Mouse (Mus musculus) forebrain, embryonic 14.5 days (tissue): ENCODE results near the gene Nup133. TPM values are rescaled to one million over a fixed set of nuclear protein-coding genes. Genes with fewer than 3 reads are reported as not detected.

Experiments
- ATAC-seq: fragments of 200-750 bp; cut with Nextera tagmentation; 2 replicates; pipeline ENCODE4 v1.8.0; 2017; ENCODE audit warnings: mild to moderate bottlenecking, moderate library complexity
- DNase-seq: peaks from one replicate; pipeline ENCODE4 v3.0.0-alpha.2; 2015; ENCODE audit warnings: low spot score
- H3K27ac ChIP-seq: fragments of 300-500 bp; sonication (generic); 2 replicates; pipeline ENCODE4 v1.5.1; 2014; ENCODE audit warnings: low read depth, mild to moderate bottlenecking, control low read depth, low read length, moderate library complexity
- H3K27me3 ChIP-seq: fragments of 300-500 bp; sonication (generic); replicated peaks from 2 replicates; pipeline ENCODE4 v1.6.1; 2014; ENCODE audit warnings: low read length, control low read depth, mixed read lengths; ENCODE audit not compliant: control insufficient read depth, insufficient read depth
- H3K36me3 ChIP-seq: fragments of 300-500 bp; sonication (generic); 2 replicates; pipeline ENCODE4 v1.6.1; 2014; ENCODE audit warnings: low read length, control low read depth; ENCODE audit not compliant: control insufficient read depth, insufficient read depth
- H3K4me1 ChIP-seq: fragments of 300-500 bp; sonication (generic); 2 replicates; pipeline ENCODE4 v1.6.1; 2014; ENCODE audit warnings: antibody characterized with exemption, low read length, control low read depth; ENCODE audit not compliant: control insufficient read depth, insufficient read depth
- H3K4me2 ChIP-seq: fragments of 300-500 bp; sonication (generic); 2 replicates; pipeline ENCODE4 v1.6.1; 2014; ENCODE audit warnings: mild to moderate bottlenecking, control low read depth, low read length
- H3K4me3 ChIP-seq: fragments of 300-500 bp; sonication (generic); 2 replicates; pipeline ENCODE4 v1.5.1; 2014; ENCODE audit warnings: low read depth, low read length, control low read depth
- H3K9ac ChIP-seq: fragments of 300-500 bp; sonication (generic); 2 replicates; pipeline ENCODE4 v1.6.1; 2014; ENCODE audit warnings: mild to moderate bottlenecking, low read length, control low read depth, moderate library complexity
- H3K9me3 ChIP-seq: fragments of 300-500 bp; sonication (generic); replicated peaks from 2 replicates; pipeline ENCODE4 v1.6.1; 2016; ENCODE audit warnings: low read length, control low read depth, mixed read lengths; ENCODE audit not compliant: control insufficient read depth
- WGBS: fragments of 180-500 bp; shearing (Covaris S2); extraction: QIAGEN DNeasy Blood & Tissue Kit; methylation state at CpG from one replicate; pipeline ENCODE4 v1.1.7; 2014; 5-methylcytosine and 5-hydroxymethylcytosine counted together
- polyA plus RNA-seq: library from polyadenylated mRNA; unstranded; fragments of >200 nt; fragmentation: Nextera tagmentation; extraction: Ambion mirVana; gene quantifications from 2 replicates; pipeline ENCODE4 v1.2.1, GENCODE M21; 2014

The Nup133 gene
- polyA plus RNA-seq, 1 experiment from 2014 or later, result 34.3 TPM

DNA sequence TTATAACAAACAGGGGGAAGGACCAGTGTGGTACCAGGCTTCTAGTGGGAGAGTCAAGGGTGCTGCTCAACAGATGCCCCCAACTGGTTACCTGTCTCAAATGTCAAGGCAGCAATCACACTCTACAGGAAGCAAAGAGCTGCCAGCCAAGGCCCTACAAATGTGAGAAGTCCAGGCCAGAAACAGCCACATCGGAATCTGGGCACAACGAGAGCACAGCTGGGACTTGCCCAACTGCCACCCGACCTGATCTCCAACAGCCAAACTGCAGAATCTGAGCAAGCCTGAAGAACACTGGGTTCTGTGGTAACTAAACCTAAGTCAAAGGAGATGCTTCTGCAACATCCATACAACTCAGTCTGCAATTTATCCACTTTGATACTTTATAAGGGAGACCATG lies 23.4 kb downstream of the Nup133 start:
- DNase-seq (no peak), ATAC-seq (no peak)
- H3K27ac ChIP-seq, result no peak overlapping the region
- H3K36me3 ChIP-seq, result peaks cover 74% of the 10 kb centered on the region
- H3K4me2 ChIP-seq, result no peak overlapping the region
- no peak overlapping the region for H3K4me3 ChIP-seq
- H3K9me3 ChIP-seq, result no peaks in the 10 kb centered on the region
- no peaks in the 10 kb centered on the region for H3K4me1 ChIP-seq
- H3K27me3 ChIP-seq, result no peaks in the 10 kb centered on the region
- WGBS, result 93% methylated on average over 3 of the region's 3 CpGs
- H3K9ac ChIP-seq, result no peak overlapping the region

DNA sequence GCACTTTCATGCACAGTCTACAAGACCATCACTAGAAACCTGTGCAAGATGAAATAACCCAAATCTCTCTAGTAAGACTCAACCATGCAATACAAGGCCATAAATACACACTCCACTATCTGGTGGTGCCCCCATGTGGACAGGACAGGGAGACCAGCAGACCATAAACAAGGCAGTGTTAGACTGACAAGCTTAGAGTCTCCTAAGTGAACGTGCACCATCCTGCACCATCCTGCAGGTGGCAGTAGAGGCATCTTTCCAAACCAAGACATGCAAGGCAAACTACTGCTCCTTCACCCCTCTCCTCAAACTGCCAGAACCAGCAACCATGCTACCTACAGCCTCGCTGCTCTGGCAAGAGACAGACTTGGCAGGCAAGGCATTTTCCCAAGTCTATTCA lies 24.3 kb downstream of the Nup133 start:
- no peak overlapping the region for H3K4me2 ChIP-seq
- H3K4me1 ChIP-seq, result no peaks in the 10 kb centered on the region
- H3K9ac ChIP-seq, result no peak overlapping the region
- ATAC-seq (peak; percentile 85), DNase-seq (peak; percentile 89)
- H3K27ac ChIP-seq, result no peak overlapping the region
- no peaks in the 10 kb centered on the region for H3K9me3 ChIP-seq
- H3K4me3 ChIP-seq, result no peak overlapping the region
- H3K27me3 ChIP-seq, result no peaks in the 10 kb centered on the region
- WGBS, result 23% methylated on average over 2 of the region's 2 CpGs
- H3K36me3 ChIP-seq, result peaks cover 74% of the 10 kb centered on the region

DNA sequence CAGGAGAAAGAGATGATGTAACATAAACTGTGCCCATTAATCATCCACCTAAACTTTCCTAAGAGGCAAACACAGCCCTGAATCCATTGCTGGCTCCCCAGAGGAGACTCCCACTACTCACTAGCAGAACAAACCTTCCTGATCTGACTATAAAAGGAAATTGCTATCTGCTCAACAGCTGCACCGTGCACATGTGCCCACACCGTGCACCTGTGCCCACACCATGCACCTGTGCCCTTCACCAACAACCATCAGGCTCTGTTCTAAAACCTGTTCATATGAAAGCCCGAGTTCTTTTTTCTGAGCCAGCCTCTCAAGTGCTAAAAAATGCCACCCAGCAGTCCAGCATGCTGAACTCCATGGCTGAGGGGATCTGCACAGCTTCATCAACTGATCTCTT lies 34.4 kb downstream of the Nup133 start:
- no peak for DNase-seq
- 97% methylated on average over 3 of the region's 3 CpGs for WGBS
- H3K4me3 ChIP-seq, result no peak overlapping the region

DNA sequence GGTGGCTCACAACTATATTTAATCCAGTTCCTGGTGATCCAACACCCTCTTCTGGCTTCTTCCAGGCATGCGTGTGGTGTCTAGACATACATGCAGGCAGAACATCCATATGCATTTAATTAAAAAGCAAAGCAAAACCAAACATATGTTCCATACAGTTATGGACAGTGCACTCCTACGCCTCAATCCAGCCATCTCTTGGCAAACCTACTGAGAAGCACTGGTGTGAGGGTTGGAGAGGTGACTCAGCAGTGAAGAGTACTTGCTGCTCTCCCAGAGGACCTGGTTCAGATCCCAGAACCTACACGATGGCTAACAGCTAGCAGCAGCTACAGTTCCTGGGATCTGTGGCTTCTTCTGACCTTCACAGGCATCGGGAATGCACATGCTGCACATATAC lies 36.8 kb downstream of the Nup133 start:
- no peak overlapping the region for H3K9ac ChIP-seq
- 95% methylated on average over 4 of the region's 4 CpGs for WGBS
- ATAC-seq, result no peak
- peaks cover 95% of the 10 kb centered on the region for H3K36me3 ChIP-seq
- no peak overlapping the region for H3K27ac ChIP-seq
- DNase-seq, result no peak
- no peak overlapping the region for H3K4me2 ChIP-seq
- no peak overlapping the region for H3K4me3 ChIP-seq
- H3K4me1 ChIP-seq, result no peaks in the 10 kb centered on the region
- no peaks in the 10 kb centered on the region for H3K9me3 ChIP-seq
- H3K27me3 ChIP-seq, result no peaks in the 10 kb centered on the region

More for the DNA sequence above, 34.4 kb downstream of the Nup133 start:
- H3K9ac ChIP-seq, result no peak overlapping the region
- no peaks in the 10 kb centered on the region for H3K27me3 ChIP-seq
- no peak overlapping the region for H3K27ac ChIP-seq
- H3K9me3 ChIP-seq, result no peaks in the 10 kb centered on the region
- no peak overlapping the region for H3K4me2 ChIP-seq
- no peak for ATAC-seq
- H3K4me1 ChIP-seq, result no peaks in the 10 kb centered on the region
- peaks cover 96% of the 10 kb centered on the region for H3K36me3 ChIP-seq

DNA sequence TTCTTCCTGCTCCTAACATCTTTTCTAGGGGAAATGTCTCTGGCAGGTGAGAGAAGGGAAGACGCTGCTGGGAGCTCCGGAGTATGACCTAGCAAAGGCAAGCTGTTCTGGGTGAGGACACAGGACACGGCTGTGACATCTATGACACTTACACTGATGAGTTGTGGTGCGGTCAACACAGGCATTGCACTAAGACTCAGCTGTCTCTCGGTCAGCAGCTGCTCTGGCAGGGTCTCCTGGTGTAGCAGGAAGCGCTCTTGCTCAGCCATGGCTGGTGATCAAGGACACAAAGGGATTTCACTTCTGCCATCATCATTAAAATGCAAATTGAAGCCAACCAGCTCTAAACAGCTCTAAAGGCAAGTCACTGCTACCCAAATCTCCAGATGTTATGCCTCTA lies 41.5 kb downstream of the Nup133 start:
- Histone ChIP-seq H3K4me3 (no peak overlapping the region), H3K4me2 (no peak overlapping the region), H3K4me1 (no peaks in the 10 kb centered on the region), H3K27me3 (no peaks in the 10 kb centered on the region), H3K9me3 (no peaks in the 10 kb centered on the region), H3K9ac (no peak overlapping the region), H3K27ac (no peak overlapping the region), H3K36me3 (peaks cover 89% of the 10 kb centered on the region)
- ATAC-seq (no peak), DNase-seq (no peak)
- WGBS, result 94% methylated on average over 6 of the region's 6 CpGs

DNA sequence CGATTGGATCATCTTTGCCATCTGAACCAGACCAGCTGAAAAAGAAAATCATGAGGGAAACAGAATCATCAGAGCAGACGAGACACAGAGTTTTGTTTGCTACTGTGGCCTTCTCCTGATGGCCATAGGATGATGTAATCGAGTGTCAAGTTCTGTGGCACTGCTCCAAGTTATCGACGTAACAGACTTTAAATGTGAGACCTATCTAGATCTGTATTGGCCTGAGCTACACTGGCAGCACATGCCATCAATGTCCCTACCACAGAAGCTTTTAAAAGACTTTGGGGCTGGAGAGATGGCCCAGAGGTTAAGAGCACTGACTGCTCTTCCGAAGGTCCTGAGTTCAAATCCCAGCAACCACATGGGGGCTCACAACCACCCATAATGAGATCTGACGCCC lies 46.4 kb downstream of the Nup133 start:
- no peak overlapping the region for H3K4me3 ChIP-seq
- no peaks in the 10 kb centered on the region for H3K9me3 ChIP-seq
- DNase-seq (no peak), ATAC-seq (no peak)
- H3K27ac ChIP-seq, result no peak overlapping the region
- WGBS, result 86% methylated on average over 7 of the region's 7 CpGs
- no peak overlapping the region for H3K9ac ChIP-seq
- no peak overlapping the region for H3K4me2 ChIP-seq
- H3K4me1 ChIP-seq, result no peaks in the 10 kb centered on the region
- peaks cover 74% of the 10 kb centered on the region for H3K36me3 ChIP-seq
- no peaks in the 10 kb centered on the region for H3K27me3 ChIP-seq

DNA sequence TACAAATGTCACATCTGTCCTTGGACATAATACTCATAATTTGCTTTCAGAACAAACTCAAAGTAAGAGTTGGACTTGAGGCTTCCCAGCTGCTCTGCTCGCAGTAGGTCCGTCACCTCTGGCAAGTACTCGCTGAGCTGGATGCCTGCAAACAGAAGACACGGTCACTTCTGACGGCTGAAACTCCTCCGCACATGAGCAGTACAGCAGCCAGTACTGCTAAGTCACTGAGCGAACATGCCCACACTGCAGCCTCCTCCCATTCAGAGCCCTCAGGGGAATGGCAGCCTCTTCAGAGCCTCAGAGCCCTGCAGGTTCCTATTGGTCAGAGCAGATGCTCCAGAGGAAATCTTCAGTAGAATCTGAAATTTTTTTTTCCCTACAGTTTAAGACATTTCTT lies 49.7 kb downstream of the Nup133 start:
- Histone ChIP-seq H3K36me3 (peaks cover 49% of the 10 kb centered on the region), H3K27me3 (peaks cover 10% of the 10 kb centered on the region), H3K27ac (no peak overlapping the region), H3K4me2 (no peak overlapping the region), H3K9ac (no peak overlapping the region), H3K4me1 (no peaks in the 10 kb centered on the region), H3K4me3 (no peak overlapping the region), H3K9me3 (no peaks in the 10 kb centered on the region)
- WGBS, result 86% methylated on average over 7 of the region's 7 CpGs
- DNase-seq, result no peak
- no peak for ATAC-seq

DNA sequence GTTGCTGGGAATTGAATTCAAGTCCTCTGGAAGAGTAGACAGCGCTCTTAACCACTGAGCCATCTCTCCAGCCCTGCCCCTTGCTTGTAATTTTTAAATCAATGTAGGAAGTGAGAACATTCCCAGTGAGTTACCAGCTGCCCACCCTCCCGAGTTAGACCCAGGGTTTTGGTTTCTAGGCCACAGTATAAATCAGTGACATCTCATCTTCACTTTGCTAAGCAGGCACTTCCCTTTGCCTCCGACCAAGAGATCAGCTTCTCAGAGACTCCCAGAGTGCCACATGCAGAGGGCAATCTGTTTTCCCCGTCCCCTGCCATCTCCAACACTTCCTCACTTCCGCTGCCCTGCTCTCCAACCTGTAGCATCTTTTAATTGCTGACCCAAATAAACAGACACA lies 50.5 kb downstream of the Nup133 start:
- Histone ChIP-seq H3K9ac (no peak overlapping the region), H3K4me1 (no peaks in the 10 kb centered on the region), H3K36me3 (peaks cover 41% of the 10 kb centered on the region), H3K9me3 (no peaks in the 10 kb centered on the region), H3K27me3 (peaks cover 18% of the 10 kb centered on the region), H3K4me2 (no peak overlapping the region), H3K27ac (no peak overlapping the region), H3K4me3 (no peak overlapping the region)
- 91% methylated on average over 5 of the region's 5 CpGs for whole genome bisulfite sequencing
- ATAC-seq, result no peak
- DNase-seq, result no peak

DNA sequence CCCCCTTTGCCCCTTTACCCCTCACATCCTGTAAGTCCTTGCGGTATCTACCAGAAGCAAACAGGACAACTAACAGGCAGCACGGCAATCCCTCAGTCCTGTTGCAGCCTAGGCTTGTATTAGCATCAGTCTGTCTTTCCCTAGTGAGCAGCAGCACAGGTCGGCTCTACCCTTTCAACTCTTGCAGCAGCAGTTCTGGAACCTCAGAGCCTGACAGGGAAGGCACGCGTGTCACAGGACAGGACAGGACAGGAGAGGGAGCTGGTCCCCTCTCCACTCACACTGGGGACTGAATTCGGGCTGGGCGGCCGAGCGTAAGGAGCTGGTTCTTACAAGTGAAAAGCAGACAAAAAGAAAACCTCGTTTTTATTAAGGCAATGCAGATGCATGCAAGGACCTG lies 52.3 kb downstream of the Nup133 start:
- Histone ChIP-seq H3K4me3 (no peak overlapping the region), H3K36me3 (peaks cover 24% of the 10 kb centered on the region), H3K4me2 (no peak overlapping the region), H3K9me3 (no peaks in the 10 kb centered on the region), H3K27me3 (peaks cover 35% of the 10 kb centered on the region), H3K27ac (no peak overlapping the region), H3K4me1 (0 out of 2 replicates have a peak, but pooled peaks cover 3% of the 10 kb centered on the region), H3K9ac (no peak overlapping the region)
- 51% methylated on average over 10 of the region's 10 CpGs for WGBS
- DNase-seq (no peak), ATAC-seq (no peak)
